Comparison of ENCODE assay signal across 8 mouse cellular contexts in the genomic region with DNA sequence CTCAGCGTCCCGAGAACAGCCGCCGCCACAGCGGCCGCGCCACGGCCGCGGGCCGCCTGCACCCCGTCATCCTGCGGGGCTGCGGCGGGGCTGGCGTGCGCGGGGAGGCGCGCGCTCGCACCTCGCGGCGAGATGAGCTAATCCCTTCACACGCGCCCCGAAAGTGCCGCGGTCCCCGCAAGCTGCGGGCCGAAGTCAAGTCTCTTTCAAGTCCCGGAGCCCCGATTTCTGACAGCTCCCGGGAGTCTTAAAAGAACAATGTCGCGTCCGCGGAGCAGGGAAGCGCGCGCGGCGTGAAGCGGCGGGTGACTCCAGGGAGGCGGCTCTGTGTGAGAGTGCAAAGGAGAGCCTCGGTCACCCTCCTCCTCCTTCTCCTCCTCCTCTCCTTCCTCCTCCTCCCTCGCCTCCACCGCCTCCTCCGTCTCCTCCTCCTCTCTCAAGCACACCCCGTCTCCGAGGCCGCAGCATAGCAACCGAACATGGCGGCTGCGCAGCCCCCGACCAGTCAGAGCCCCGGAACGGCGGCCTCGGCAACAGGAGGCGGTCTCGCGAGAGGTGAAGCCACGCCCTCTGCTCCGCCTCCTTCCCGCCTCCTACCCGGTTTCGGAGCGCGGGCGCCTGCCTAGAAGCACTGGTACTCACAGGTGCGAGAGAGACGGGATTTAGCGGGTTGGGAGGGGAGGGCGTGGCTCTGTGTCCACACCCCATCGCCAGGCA. TPM values are rescaled to one million over a fixed set of nuclear protein-coding genes. Genes with fewer than 3 reads are reported as not detected.
DNase-seq lines count a peak whose midpoint lies in the region; ATAC-seq and TF ChIP-seq lines count a peak whose summit lies in the region.

A gene (minus strand): TSS at position 579 of the 717 bp plus-strand sequence.

- peak; percentile 96 for DNase-seq in G1E (ENCODE audit: low spot score)
- DNase-seq in cerebellum, adult 18-20 months, result peak; percentile 99
- DNase-seq in heart, postnatal 36 days, result peak; percentile 97 to 98
- DNase-seq in layer of hippocampus, adult 2 months (ENCODE audit: low spot score in 2 of 2), result peak; percentile 98
- peak; percentile 99 for DNase-seq in lung, embryonic 14.5 days
- DNase-seq in thymus, adult 2 months, result peak; percentile 99

- H3K9me3 ChIP-seq in G1E (replicated peaks), result no peaks in the 10 kb centered on the region
- no peaks in the 10 kb centered on the region for H3K9me3 ChIP-seq in forebrain, embryonic 16.5 days (ENCODE audit: control insufficient read depth, low read length)
- H3K9me3 ChIP-seq in lung, embryonic 14.5 days (ENCODE audit: low read depth, low read length), result no peaks in the 10 kb centered on the region

- H3K4me2 ChIP-seq in forebrain, embryonic 16.5 days (ENCODE audit: low read length), result peak within 1 kb of the TSS; percentile 78
- peak within 1 kb of the TSS; percentile 73 for H3K4me2 ChIP-seq in lung, embryonic 14.5 days

- WGBS in forebrain, embryonic 16.5 days, result under 1% methylated on average over 67 of the region's 79 CpGs
- WGBS in lung, embryonic 14.5 days, result under 1% methylated on average over 73 of the region's 79 CpGs
- under 1% methylated on average over 78 of the region's 79 CpGs for WGBS in olfactory bulb, adult 2 months
- WGBS in thymus, adult 2 months, result under 1% methylated on average over 79 of the region's 79 CpGs

- peak within 1 kb of the TSS; percentile 84 for H3K9ac ChIP-seq in forebrain, embryonic 16.5 days (replicated peaks; ENCODE audit: low read depth, low read length)
- peak within 1 kb of the TSS; percentile 87 for H3K9ac ChIP-seq in lung, embryonic 14.5 days

- H3K4me1 ChIP-seq in G1E (ENCODE audit: insufficient read depth, low read depth, low read length), result peaks cover 25% of the 10 kb centered on the region
- peaks cover 12% of the 10 kb centered on the region for H3K4me1 ChIP-seq in forebrain, embryonic 16.5 days (replicated peaks; ENCODE audit: control insufficient read depth, insufficient read depth, low read length)
- 0 out of 2 replicates have a peak, but pooled peaks cover 4% of the 10 kb centered on the region for H3K4me1 ChIP-seq in lung, embryonic 14.5 days (ENCODE audit: insufficient read depth)
- H3K4me1 ChIP-seq in olfactory bulb, adult 2 months (ENCODE audit: control insufficient read depth, insufficient read depth, low read length), result no peaks in the 10 kb centered on the region; the same call in 1 of the 2 replicates
- H3K4me1 ChIP-seq in thymus, adult 2 months (replicated peaks; ENCODE audit: control insufficient read depth, insufficient read depth, low read length), result no peaks in the 10 kb centered on the region

- TF ChIP-seq CTCF in G1E (IDR thresholded peaks at IDR 0.05; ENCODE audit: low read depth, low read length), result no peak
- TF ChIP-seq CTCF in layer of hippocampus, adult 2 months (conservative IDR thresholded peaks at IDR 0.05), result no peak
- TF ChIP-seq CTCF in lung, embryonic 14.5 days (IDR thresholded peaks at IDR 0.05; ENCODE audit: low read depth), result no peak
- no peak for TF ChIP-seq CTCF in olfactory bulb, adult 2 months (IDR thresholded peaks at IDR 0.05; ENCODE audit: insufficient read depth, low read depth, low read length)
- no peak for TF ChIP-seq CTCF in thymus, adult 2 months (IDR thresholded peaks at IDR 0.05; ENCODE audit: borderline replicate concordance, control insufficient read depth, extremely low read depth, insufficient read depth, low read length, poor library complexity)

- ATAC-seq in G1E (ENCODE audit: extremely low read depth, insufficient number of reproducible peaks, low FRiP score, poor library complexity, severe bottlenecking), result peak; percentile 94
- peak; percentile 99 for ATAC-seq in forebrain, embryonic 16.5 days
- ATAC-seq in lung, embryonic 14.5 days (ENCODE audit: insufficient read depth), result peak; percentile 99

- peak within 1 kb of the TSS; percentile 94 for H3K4me3 ChIP-seq in G1E (ENCODE audit: low read depth, low read length)
- H3K4me3 ChIP-seq in forebrain, embryonic 16.5 days (replicated peaks; ENCODE audit: low read length), result peak within 1 kb of the TSS; percentile 89
- H3K4me3 ChIP-seq in layer of hippocampus, adult 2 months, result peak within 1 kb of the TSS; percentile 57
- H3K4me3 ChIP-seq in lung, embryonic 14.5 days (ENCODE audit: low read depth, low read length), result peak within 1 kb of the TSS; percentile 81
- peak within 1 kb of the TSS; percentile 89 for H3K4me3 ChIP-seq in olfactory bulb, adult 2 months (ENCODE audit: insufficient read depth, low read depth, low read length)
- peak within 1 kb of the TSS; percentile 62 for H3K4me3 ChIP-seq in thymus, adult 2 months (ENCODE audit: control insufficient read depth, insufficient read depth, low read length)

- H3K27me3 ChIP-seq in G1E (ENCODE audit: insufficient read depth, low read length), result peaks cover 8% of the 10 kb centered on the region; the same call in 1 of the 2 replicates
- H3K27me3 ChIP-seq in forebrain, embryonic 16.5 days (replicated peaks; ENCODE audit: control insufficient read depth, insufficient read depth, low read length), result no peaks in the 10 kb centered on the region
- H3K27me3 ChIP-seq in lung, embryonic 14.5 days (ENCODE audit: insufficient read depth, low read length), result no peaks in the 10 kb centered on the region
- no peaks in the 10 kb centered on the region for H3K27me3 ChIP-seq in thymus, adult 2 months (ENCODE audit: control insufficient read depth, insufficient read depth, low read length)

- TF ChIP-seq POLR2A in olfactory bulb, adult 2 months (IDR thresholded peaks at IDR 0.05; ENCODE audit: insufficient read depth, low read depth, low read length), result peak; percentile 90
- TF ChIP-seq POLR2A in thymus, adult 2 months (IDR thresholded peaks at IDR 0.05; ENCODE audit: control insufficient read depth, extremely low read depth, insufficient read depth, low read length, poor library complexity), result peak; percentile 68; the same call in 1 of the 2 replicates

- intact Hi-C loops in heart, postnatal 36 days (cut with DNase I), result loop anchor here (2.0 to 5.0 kb wide), 2 partner anchors 76 to 285 kb away; a partner anchor contains a TSS

- peak within 1 kb of the TSS; percentile 95 for H3K27ac ChIP-seq in forebrain, embryonic 16.5 days (ENCODE audit: low read length)
- peak within 1 kb of the TSS; percentile 95 for H3K27ac ChIP-seq in layer of hippocampus, adult 2 months
- peak within 1 kb of the TSS; percentile 93 for H3K27ac ChIP-seq in lung, embryonic 14.5 days (ENCODE audit: low read depth)
- H3K27ac ChIP-seq in olfactory bulb, adult 2 months (ENCODE audit: insufficient read depth, low read depth, low read length), result peak within 1 kb of the TSS; percentile 74
- H3K27ac ChIP-seq in thymus, adult 2 months (ENCODE audit: control insufficient read depth, insufficient read depth, low read length), result no peak within 1 kb of the TSS

- H3K36me3 ChIP-seq in G1E (replicated peaks), result no peaks in the 10 kb centered on the region
- H3K36me3 ChIP-seq in forebrain, embryonic 16.5 days (ENCODE audit: control insufficient read depth, insufficient read depth), result no peaks in the 10 kb centered on the region
- H3K36me3 ChIP-seq in lung, embryonic 14.5 days (ENCODE audit: insufficient read depth), result no peaks in the 10 kb centered on the region
- no peaks in the 10 kb centered on the region for H3K36me3 ChIP-seq in thymus, adult 2 months (ENCODE audit: control insufficient read depth, insufficient read depth, low read length)

RNA-seq across cellular contexts. Expression of the gene that starts here (rescaled TPM):
- total RNA-seq in G1E (2014; fragmentation: Nextera tagmentation) (66.3 and 81.3 TPM in 2 replicates), G1E (2017) (23.8 and 28.4 TPM in 2 replicates)
- polyA plus RNA-seq in G1E (2012), result 9.6 and 12.5 TPM in 2 replicates
- 13.2 and 15.0 TPM in 2 replicates for polyA plus RNA-seq in forebrain, embryonic 16.5 days (2015; fragmentation: Nextera tagmentation; extraction: Ambion mirVana)
- total RNA-seq in heart, postnatal 36 days (2021), result 10 to 100 TPM; 30.6 to 31.2 TPM
- total RNA-seq in layer of hippocampus, adult 2 months (2021), result 10 to 100 TPM; 63.8 to 68.6 TPM
- 13.9 and 15.7 TPM in 2 replicates for polyA plus RNA-seq in lung, embryonic 14.5 days (2014; fragmentation: Nextera tagmentation; extraction: Ambion mirVana)
- polyA plus RNA-seq in olfactory bulb, adult 2 months (2012; ENCODE audit: insufficient read depth, insufficient read length, low replicate concordance, missing spikeins), result 271 TPM in 1 of 2 replicates, not detected in the other
- polyA plus RNA-seq in thymus, adult 2 months (2012; rRNA removed), result 4.4 and 8.6 TPM in 2 replicates
